Mouse (Mus musculus) 3134 (cell line): ENCODE measurements around the gene Gm21958.
"Not testable (repeated sequence)": the region's sequence is repeated elsewhere in the genome, so short reads cannot be mapped to it uniquely, and the experiment has no call there.

Source experiments
- DNase-seq: peaks from one replicate; pipeline ENCODE4 v3.0.0-alpha.2; 2011; ENCODE audit warnings: low spot score; ENCODE audit not compliant: insufficient read length; ENCODE audit errors: extremely low read depth

Gene Gm21958

DNA sequence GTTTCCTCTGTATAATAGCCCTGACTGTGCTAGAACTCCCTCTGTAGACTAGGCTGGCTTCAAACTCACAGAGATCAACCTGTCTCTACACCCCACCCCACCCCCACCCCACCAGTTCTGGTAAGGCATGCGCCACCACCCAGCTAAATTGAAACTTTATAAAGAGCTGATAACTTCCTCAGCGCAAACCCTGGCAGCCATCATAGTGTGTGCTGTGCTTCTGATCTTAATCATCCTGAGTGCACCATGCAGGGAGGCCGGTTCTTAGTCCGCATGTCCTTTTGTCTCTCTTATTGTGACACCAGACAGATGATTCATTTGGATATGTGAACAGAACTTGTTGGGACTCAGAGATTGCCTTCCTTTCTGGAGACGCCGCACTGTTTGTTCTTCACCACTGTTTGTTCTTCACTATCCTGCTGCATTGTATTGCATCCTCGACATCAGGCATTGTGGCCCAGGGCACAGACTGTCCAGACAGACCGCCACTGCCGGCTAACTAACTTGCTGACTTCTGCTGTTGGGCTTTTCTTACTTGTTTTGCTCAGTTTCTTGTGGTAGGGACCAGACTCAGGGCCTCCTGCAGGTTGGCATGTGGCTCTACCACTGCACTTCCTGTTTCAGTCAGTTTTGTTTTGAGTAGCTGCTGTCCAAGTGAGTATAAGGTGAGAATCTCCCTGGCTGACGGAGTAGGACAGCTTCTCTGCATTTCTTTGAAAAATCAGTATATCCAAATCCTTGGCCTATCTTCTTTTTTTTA, 9.8 kb upstream of the Gm21958 start:
- DNase-seq = no peak

DNA sequence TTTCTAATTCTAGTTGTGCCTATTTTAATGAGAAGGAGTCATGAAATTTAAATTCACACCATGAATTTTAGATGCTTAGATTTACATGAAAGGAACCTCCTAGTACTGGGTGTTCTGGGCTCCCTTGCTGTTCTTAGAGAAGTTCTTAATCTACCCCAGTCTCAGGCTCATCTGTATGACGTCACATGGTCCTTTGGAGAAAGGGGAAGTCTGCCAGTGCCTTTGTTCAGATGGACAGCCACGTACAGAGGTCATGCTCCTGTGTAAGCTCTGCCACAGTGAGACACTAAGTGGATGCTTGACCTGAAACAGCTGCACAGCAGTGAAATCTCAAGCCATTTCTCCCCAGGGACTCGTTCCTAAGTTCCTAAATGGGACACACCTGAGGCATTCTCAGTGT, 4.8 kb upstream of the Gm21958 start:
- DNase-seq = no peak

DNA sequence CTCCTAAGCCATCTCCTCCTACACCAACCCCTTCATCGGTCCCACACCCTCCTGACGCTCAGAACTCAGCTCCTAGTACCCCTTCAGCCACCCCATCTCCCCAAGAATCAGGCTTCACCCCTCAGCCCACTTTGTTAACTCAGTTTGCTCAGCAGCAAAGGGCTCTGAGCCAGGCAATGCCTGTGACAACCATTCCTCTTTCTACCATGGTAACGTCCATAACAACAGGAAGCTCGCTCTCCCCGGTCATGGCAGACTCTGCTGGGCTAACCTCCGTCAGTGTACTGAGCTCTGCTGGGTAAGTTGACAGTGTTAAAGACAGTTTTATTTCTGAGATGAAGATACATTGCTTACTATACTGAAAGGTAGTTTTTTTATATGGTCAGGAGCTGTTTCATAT, 3.2 kb upstream of the Gm21958 start:
- DNase-seq = no peak

DNA sequence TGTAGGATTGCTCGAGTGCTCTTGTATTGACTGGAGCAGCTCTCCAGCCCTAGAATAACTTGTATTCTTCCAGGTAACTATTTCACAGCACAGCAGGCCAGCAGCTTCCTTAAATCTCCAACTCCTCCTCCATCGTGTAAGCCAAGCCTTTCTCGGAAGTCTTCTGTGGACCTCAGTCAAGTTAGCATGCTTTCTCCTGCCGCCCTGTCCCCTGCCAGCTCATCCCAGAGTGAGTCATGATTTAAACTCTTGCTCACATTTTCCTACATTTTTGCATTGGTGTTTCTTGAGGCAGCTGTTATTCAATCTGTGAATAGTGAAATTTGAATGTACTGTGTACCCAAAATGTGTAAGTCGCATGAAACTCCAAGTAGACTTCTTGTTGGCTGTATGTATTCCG, 1.3 kb upstream of the Gm21958 start:
- no peak for DNase-seq

DNA sequence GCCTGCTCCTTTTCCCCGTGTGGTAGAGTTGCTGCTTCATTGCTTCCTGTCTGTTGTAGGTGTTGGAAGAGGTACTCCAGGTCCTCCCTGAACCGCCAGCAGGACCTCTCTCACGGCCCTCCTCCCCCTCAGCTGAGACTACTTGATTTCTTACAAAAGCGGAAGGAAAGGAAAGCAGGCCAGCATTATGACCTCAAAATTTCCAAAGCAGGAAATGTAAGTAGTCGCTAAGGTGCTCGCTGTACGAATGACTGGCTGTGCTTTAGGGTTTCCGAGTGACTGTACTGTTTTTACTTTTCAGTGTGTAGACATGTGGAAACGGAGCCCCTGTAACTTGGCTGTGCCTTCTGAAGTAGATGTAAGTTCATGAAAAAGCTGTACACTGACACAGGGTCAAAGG, 5.2 kb downstream of the Gm21958 start:
- no peak for DNase-seq

DNA sequence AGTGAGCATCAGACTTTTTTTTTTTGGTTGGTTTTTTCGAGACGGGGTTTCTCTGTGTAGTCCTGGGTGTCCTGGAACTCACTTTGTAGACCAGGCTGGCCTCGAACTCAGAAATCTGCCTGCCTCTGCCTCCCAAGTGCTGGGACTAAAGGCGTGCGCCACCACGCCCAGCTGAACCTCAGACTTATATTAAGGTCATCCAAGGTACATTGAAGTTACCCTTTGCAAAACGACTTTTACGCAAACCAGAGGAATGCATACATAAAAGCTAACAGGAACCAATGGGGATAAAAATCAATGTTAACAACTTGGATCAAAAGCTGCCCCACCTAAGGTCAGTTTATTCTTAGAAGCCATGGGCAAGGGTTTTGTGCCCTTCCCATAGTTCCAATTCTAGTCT, 10.0 kb downstream of the Gm21958 start:
- not testable (repeated sequence) for DNase-seq

DNA sequence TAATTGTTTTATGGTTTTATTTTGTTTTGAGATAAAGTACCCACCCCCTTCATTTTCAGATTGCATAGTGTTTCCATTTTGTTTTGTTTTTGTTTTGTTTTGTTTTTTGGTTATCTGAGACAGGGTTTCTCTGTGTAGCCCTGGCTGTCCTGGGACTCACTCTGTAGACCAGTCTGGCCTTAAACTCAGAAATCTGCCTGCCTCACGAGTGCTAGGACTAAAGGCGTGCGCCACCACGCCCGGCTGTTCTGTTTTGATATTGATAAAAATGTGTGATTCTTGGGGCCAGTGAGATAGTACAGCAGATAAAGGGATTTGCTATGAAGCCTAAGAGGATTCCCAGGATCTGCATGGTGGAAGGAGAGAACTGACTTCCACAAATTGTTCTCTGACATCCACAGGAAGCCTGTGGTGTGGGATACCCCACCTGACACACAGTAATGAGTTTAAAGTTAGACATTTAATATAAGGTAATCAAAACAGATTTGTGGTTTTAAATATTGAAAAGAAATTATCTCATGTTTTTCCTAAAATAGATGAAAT, 14.3 kb downstream of the Gm21958 start:
- DNase-seq = no peak

DNA sequence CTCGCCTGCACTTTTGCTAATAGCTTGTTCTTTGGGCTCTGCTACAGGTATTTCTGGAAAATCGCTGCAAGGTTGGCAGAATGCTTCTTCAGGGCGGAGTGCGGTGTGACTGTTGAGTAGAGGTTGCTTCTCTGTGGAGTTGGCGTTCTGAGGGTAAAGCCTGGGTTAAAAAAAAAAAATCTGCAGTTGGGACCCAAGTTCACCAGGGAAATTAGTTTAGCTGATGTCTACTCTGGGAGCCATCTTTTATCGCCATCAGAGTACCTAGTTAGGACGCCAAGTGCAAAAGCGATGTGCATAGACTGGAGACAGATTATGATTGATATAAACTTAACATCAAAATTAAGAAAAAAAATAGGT, 21.1 kb downstream of the Gm21958 start:
- DNase-seq = no peak

DNA sequence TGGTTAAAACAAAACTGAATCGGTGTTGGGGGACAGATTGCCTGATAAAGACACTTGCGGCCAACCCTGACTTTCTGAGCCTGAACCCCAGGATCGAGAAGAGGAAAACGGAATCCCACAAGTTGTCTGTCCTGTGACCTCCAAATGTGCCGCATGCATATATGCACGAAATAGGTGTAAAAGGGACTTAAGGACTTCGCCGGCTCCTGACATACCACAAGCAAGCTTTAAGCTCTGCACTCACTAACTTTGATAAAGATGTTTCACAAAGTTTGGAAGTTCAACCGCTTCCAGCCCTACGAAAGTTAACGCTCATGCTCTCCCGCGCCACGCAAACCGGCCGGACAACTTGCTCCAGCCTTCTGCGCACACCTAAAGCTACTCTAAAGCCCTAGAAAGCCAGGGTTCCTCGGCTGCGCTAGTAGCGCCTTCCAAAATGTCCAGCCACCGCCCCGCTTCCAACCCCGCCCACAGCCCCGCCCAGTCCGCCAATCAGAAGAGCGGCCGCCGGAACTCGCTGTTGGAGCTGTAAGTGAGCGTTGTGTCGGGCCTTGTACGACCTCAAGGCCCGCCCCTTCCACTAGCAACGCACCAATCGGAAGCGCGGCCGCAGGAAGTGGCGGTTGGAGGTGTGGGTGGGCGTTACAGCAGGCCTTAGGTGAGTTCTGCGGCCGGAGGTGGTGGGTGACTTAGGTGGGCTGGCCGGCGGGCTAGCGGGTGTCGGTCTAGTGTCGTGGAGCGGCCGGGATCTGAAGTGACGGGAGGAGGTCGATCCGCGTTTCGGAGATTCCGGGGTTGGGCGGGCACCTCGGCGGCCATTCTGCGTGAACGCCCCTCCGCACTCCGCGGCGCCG, 21.7 kb downstream of the Gm21958 start, which contains the start of gene Supt20:
Gene Supt20, plus strand, starts transcription at position 606 of the 854 bp plus-strand sequence.
- DNase-seq = peak; percentile 96

DNA sequence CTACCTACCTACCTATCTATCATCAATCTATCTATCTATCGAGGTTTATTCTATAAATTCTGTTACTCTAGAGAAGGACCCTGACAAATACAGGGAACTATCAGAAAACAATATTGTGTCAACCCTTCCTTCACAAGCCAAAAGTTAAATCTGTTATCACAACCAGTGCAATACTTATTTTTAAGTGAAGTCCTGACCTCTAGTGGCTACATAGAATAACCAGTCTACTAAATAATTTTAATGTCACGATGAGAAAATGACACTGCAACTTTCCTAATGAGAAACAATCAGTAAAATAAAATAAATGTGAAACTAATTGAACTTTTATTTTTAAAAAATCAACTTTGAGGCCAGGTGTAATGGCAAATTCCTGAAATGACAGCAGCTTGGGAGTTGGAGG, 25.1 kb downstream of the Gm21958 start:
- no peak for DNase-seq

DNA sequence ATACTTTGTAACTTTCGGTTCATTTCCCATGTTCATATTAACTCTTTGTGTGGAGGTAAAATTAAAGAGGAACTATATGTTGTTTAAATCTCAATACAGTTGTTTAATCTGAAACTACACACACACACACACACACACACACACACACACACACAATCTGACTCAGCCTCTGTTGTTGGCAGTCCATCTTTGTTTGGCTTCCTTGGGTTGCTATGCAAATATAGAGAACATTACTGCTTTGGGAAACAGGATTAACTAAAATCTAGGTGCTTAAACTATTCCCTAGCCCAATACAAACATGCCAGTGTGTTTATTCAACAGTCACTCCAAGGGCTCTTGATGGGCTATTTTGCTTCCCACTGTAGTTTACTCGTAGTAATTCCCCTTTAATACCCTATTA, 26.9 kb downstream of the Gm21958 start:
- no peak for DNase-seq

DNA sequence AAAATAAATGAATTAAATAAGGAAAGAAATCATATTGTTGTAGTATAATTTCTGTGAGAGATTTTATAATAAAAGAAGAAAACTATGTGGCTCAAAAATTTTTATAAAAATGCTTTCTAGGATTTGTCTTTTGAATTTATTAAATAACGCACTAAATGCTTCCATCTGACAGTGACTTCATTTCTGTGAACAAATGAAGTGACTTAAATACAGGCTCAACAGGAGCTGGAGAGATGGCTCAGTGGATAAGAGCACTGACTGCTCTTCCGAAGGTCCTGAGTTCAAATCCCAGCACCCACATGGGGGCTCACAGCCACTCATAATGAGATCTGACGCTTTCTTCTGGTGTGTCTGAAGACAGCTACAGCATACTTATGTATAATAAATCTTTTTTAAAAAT, 29.0 kb downstream of the Gm21958 start:
- no peak for DNase-seq

DNA sequence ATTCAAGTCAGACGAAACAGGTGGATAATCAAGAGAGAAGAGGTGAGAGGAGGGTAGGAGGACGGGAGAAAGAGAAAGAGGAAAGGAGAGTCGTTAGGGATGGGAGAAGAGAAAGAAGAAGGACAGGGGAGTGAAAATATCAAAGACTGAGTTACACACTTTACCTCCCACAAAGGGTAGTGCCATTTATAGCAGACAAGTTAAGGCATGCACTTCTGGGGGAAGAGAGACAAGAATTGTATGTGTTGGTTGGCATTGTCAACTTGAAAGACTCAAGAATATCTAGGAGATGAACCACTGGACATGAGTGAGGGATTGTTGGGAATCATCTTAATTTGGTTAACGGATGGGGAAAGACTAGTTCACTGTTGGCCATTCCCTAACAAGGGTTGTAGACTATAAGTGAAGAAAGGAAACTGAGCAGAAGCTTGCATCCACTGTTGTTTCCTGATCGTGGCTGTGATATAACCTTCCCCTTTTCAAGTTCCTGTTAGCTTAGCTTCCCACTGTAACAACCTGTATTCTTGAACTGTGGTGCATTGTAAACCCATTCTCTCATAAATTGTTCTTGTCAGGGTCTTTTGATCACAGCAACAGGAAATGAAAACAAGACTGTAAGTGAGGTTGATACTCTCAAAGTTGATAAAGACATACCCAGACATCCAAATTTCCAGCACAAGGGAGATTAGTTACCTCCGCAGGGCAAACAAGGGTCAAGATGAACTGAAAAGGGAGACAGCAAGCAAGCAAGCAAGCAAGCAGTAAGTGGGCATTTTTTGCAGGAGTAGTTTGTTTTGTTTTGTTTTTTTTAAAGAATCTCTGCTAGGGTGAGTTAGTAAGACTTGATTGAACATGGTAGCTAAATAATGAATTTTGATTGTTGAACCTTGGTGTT, 32.6 kb downstream of the Gm21958 start:
- DNase-seq = no peak

DNA sequence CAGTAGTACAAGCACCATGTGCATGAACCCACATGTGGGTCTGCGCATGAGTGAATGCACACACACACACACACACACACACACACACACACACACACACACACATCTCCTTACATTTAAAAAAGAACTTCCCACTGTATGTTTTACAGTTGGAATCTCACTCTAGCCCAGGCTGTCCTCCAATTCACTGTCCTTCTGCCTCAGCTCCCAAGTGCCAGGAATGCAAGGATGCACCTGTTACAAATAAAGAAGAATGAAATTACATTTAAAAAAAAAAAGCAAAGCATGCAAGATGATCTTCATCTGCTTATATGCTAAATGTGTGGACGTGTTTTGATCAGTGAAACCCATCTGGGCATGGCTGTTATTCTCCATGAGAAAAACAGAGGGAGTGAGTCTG, 37.3 kb downstream of the Gm21958 start:
- no peak for DNase-seq

DNA sequence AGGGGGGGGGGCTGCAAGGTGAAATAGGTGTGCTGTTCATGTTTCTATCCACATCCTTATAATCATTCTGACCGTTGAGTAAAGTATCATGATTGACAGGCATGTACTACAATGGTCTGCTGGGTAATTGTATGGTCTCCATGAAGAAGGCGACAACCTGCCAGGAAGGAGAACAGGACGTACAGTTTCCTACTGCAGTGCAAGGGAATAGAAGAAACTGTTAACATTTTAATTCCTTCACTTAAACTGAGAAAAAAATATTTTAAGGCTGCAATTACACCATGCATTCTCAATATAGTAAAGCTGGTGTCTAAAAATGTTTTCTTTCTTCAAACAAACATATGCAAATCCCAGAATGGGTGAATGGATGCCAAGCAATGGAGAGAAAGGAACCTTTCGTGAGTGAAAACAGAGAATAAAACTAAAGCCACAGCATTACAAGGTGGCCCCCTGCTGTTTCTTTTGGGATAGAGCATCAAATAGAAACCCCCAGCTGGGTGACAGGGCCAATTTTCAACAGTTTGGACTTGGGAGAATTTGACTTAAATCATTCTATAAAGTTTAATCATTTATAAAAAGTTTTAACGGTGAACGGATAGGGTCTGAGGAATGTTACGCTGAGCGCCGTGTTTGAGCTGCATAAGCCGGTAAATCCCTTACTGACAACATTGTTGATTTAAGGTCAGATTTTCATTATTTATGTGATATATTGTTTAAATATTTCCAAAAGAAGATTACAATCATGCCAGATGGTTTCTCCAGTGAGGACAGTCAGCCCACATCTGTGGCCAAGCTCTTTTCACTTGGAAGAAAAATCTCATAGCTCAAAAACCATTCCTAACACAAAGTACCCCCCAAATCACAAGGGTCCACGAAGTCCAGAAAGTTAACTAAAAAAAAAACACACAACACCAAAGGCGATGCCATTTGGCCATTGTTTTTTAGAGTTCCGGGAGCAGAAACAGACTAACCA, 41.3 kb downstream of the Gm21958 start:
- DNase-seq = no peak

DNA sequence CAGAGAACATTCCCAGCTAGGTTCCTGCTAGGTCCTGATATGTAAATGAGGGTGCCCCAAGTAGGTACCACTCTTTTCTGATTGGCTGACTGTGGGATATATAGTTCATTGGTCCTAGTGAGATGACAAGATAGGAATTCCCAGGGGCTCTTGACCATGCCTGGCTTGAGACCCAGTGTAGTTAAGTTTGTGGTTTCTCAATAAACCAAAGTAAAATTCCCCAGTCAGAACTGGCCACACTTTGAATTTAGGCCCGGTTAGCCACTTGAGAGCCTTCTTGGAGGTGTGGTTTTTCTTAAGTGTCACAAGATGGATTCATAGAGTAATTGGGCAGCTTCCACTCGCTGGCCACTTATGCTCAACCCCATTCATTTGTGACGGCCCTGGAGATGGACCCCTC, 42.0 kb downstream of the Gm21958 start:
- DNase-seq = peak; percentile 41

DNA sequence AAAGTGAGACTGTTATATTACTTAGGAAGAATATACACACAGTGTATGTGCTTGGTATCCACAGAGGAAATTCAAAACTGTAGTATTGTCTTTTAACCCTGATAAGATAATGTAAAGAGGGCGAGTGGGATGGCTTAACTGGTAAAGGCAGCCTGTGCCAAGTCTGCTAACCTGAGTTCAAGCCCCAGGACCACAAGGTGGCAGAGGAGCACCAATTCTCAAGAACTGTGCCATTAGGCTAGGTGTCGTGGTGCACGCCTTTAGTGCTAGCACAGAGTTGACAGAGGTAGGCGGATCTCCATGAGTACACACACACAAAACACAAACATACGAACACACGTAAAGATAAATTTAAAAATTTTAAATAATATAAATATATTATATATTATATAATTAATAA, 44.6 kb downstream of the Gm21958 start:
- DNase-seq = no peak

DNA sequence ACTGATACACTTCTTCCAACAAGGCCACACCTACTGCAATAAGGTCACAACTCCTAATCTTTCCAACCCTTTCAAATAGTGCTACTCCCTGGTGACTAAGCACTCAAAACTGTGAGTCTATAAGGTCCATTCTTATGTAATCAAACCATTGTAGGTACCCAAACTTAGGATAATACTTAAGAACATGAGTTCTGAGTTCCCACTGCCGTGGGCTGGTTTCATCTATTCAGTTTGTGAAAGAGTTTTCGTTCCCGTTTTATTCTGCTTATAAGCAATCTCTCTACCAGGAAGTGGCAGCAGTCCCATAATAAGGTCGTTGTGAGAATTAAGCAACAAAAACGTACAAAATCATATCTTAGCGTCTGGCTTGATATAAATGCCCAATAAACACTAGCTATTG, 45.4 kb downstream of the Gm21958 start:
- no peak for DNase-seq

DNA sequence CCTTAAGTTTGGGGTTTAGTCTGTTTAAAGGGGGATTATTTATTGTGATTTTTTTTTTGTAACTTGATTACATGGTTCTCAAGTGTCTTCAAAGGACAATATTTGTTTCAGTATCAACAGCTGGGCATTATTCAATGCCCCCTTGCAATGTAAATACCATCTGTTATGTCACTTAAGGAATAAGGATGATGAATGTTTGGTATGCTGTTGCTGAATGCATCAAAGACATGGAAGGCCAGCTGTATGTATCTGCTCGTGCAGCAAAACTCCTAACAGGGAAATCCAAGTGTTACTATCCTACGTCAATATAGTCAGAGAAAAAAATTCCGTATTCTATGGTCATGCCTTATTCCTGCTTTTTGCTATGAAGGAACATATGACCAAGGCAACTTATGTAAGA, 46.0 kb downstream of the Gm21958 start:
- no peak for DNase-seq
